Mouse (Mus musculus) lung, adult 2 months (tissue): ENCODE data around the gene Lyar. TPM values are rescaled to one million over a fixed set of nuclear protein-coding genes. Genes with fewer than 3 reads are reported as not detected.
A peak's percentile ranks its signal among the peaks of the same experiment; 100 is the strongest.

Source experiments
- DNase-seq: peaks from one replicate; pipeline ENCODE4 v3.0.0; 2022
- H3K4me1 ChIP-seq: fragments of 200-500 bp; 2 replicates; pipeline ENCODE4 v1.6.1; 2011; ENCODE audit warnings: low read length; ENCODE audit not compliant: control insufficient read depth, insufficient read depth
- H3K4me3 ChIP-seq: fragments of 200-500 bp; replicated peaks from 2 replicates; pipeline ENCODE3; 2011; ENCODE audit warnings: low read depth, mild to moderate bottlenecking, control low read depth, low read length; ENCODE audit errors: extremely low read depth
- CTCF ChIP-seq: fragments of 200-500 bp; IDR thresholded peaks from 2 replicates; pipeline ENCODE4 v1.5.1; 2011; ENCODE audit warnings: mild to moderate bottlenecking, low read length, control low read depth; ENCODE audit not compliant: insufficient read depth
- POLR2A ChIP-seq: fragments of 200-500 bp; IDR thresholded peaks from 2 replicates; pipeline ENCODE4 v1.6.1; 2011; ENCODE audit warnings: low read depth, mild to moderate bottlenecking, control low read depth, low read length, borderline replicate concordance; ENCODE audit errors: extremely low read depth
- WGBS: fragments of 180-500 bp; shearing (Covaris S2); methylation state at CpG from one replicate; pipeline ENCODE4 v1.1.7; 2018; 5-methylcytosine and 5-hydroxymethylcytosine counted together
- polyA plus RNA-seq: library from polyadenylated mRNA; depleted of rRNA; stranded (reverse); fragments of >200 nt; gene quantifications from 2 replicates; pipeline ENCODE4 v1.2.3, GENCODE M21; 2012

Lyar gene
- polyA plus RNA-seq, 1 experiment, result 4.0 TPM

DNA sequence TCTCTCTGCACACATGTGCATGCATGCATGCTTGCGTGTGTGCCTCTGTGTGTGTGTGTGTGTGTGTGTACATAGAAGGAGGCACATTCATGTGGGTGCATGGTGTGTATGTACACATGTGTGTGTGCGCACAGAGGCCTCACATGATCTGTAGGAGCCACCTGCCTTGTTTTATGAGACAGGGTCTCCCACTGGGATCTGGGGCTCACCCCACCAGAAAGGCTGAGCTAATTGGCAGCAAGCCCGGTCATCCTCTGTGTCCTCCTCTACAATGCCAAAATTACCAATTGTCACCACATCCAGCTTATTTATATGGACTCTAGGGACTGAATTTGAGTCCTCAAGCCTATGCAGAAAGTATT, 21.2 kb downstream of the Lyar start:
- TF ChIP-seq CTCF (no peak), POLR2A (no peak)
- Histone ChIP-seq H3K4me3 (no peak overlapping the region), H3K4me1 (no peaks in the 10 kb centered on the region)
- no peak for DNase-seq
- WGBS, result 91% methylated on average over 3 of the region's 3 CpGs

DNA sequence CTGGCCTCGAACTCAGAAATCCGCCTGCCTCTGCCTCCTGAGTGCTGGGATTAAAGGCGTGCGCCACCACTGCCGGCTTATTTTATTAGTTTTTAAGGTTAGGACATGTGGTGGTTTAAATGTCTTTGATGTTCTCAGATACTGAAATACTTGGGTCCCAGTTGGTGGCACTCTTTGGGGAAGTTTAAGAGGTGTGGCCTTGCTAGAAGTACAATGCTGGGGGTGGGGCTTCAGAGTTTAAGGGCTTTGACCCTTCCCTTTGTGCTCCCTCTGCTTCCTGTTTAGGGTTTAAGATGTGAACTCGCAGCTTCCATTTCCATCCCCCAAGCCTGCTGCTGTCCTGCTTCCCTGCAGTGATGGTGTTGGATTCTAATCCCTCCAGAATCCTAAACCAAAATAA, 21.7 kb downstream of the Lyar start:
- TF ChIP-seq POLR2A (no peak), CTCF (no peak)
- no peak for DNase-seq
- Histone ChIP-seq H3K4me3 (no peak overlapping the region), H3K4me1 (no peaks in the 10 kb centered on the region)
- 77% methylated on average over 6 of the region's 6 CpGs for WGBS

DNA sequence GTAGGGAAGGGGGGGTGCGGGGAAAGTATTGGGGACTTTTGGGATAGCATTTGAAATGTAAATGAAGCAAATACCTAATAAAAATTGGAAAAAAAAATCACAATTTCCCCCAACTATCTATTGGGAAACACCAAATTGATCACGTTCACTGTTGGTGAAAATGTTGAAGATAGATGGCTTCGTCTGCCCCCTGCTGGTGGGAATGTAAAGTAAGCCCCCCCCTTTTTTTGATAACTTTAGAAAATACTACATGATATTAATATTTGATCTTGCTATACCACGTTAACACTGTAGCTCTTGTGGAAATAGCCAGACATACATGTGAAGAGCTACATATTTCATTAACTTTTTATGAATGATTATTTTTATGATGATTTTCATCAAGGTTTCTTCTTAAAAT, 34.9 kb downstream of the Lyar start:
- TF ChIP-seq POLR2A, result no peak
- TF ChIP-seq CTCF, result no peak
- Histone ChIP-seq H3K4me3 (no peak overlapping the region), H3K4me1 (no peaks in the 10 kb centered on the region; the same call in 1 of the 2 replicates)
- DNase-seq, result no peak
- WGBS, result 39% methylated on average over 4 of the region's 4 CpGs

DNA sequence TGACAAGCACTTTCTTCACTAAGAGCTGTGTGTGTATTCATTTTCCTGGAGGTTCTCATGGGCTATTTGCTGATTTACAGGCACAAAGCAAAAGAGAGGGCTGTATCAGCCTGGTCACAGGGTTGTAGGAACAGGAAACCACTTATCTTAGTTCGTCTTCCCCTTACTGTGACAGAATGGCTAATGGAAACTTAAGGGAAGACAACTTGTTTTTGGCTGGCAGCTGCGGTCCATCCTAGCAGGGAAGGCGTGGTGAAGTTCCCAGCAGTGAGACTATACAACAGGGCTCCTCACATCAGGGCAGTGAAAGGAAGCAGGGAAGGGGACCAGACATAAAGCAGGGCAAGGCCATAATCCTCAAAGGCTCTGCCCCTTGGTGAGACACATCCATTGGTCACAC, 35.4 kb downstream of the Lyar start:
- no peak for TF ChIP-seq CTCF
- no peak for TF ChIP-seq POLR2A
- no peaks in the 10 kb centered on the region; the same call in 1 of the 2 replicates for H3K4me1 ChIP-seq
- WGBS, result 38% methylated on average over 3 of the region's 3 CpGs
- no peak for DNase-seq
- H3K4me3 ChIP-seq, result no peak overlapping the region

DNA sequence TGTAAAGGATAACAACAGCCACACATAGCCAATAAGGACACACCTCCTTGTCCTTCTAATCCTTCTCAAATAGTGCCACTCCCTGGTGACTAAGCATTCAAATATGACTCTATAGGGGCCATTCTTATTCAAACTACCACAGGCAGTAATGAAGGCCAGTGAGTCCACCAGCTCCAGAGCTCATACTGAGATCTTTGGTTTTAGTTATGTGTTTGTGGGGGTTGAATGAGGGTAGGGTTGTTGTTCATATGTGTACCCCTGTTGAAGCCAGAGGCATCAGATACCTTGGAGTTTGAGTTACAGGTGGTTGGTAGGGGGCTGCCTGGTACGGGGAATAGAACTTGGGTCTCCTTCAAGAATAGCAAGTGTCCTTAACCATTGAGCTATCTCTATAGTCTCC, 36.3 kb downstream of the Lyar start:
- TF ChIP-seq POLR2A (no peak), CTCF (no peak)
- H3K4me1 ChIP-seq, result no peaks in the 10 kb centered on the region; the same call in 1 of the 2 replicates
- no peak for DNase-seq
- 96% methylated on average over 1 of the region's 1 CpGs for WGBS
- H3K4me3 ChIP-seq, result no peak overlapping the region

DNA sequence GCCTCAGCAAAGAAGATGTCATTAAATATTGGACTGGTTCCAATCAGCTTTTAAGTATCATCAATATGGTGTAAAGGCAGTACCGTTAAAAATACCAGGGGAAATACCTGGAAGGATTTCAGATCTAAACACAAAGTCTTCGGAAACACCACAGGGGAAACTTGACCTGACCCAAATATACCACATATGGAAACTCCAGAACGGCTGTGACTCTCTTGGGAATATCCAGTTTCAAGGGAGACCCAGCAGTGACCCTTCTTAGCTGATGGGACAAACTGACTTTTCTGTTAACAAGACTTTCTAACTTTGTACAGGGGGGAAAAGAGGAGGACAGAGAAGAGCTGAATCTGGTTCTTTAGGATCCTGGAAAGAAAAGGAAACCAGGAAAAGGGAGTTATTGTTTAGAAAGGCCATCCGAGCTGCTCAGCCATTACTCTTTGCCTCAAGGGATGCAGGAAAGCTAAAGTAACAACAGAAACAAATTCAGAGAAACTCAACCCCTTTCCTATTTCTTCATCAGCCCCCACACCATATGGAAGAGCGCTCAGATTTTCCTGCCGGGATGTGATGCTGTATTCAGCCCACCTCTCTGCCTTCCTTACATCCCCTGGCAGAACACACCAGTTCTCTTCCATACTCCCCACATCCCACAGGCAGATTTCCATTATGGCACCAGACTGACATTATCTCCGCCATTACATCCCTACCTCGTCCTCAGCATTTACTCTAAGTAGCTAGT, 37.9 kb downstream of the Lyar start:
- TF ChIP-seq CTCF (no peak), POLR2A (no peak)
- DNase-seq, result no peak
- no peak overlapping the region for H3K4me3 ChIP-seq
- H3K4me1 ChIP-seq, result no peaks in the 10 kb centered on the region; the same call in 1 of the 2 replicates
- 78% methylated on average over 8 of the region's 8 CpGs for WGBS

DNA sequence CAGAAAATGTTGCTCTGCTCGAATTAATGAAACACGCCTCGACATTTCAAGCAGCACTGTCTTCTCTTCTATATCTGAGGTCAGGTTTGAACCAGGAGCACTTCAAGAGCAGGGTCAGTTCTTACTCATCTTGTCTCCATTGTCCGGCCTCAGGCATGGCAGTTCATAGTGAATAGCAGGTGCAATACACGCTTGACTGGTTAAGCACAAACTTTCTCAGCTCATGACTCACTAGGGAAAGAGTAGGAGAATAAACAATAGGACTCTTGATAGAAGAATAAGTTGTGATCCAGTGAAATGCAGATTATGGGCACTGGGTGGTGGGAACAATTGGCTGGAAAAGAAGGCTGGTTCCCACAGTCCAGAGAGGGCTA, 38.5 kb downstream of the Lyar start:
- no peaks in the 10 kb centered on the region; the same call in 1 of the 2 replicates for H3K4me1 ChIP-seq
- TF ChIP-seq POLR2A (no peak), CTCF (no peak)
- 90% methylated on average over 5 of the region's 5 CpGs for WGBS
- no peak overlapping the region for H3K4me3 ChIP-seq
- no peak for DNase-seq

DNA sequence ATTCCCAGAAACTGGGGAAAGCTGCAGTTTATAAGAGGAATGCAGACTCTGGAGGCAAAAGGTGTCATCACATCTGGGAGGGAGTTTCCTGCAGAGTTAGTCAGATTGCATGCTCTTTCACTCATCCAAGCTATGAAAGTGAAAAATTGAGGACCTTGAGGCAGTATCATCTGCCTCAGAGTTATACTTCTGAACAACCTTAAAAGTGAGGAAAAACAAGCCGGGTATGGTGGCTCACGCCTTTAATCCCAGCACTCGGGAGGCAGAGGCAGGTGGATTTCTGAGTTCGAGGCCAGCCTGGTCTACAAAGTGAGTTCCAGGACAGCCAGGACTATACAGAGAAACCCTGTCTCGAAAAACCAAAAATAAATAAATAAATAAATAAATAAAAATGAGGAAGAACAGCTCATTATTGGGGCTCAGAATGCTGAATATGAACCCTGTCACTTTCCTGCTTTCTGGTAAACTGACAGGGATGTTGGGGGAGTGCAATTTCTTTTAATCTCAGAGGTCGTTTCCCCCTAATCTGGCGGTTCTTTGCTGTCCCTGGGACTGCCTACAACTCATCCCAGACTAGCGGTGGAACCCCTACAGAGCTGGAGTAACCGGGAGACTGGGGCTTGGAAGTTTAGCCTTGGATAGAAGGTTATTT, 39.3 kb downstream of the Lyar start:
- 43% methylated on average over 9 of the region's 9 CpGs for whole genome bisulfite sequencing
- no peak for TF ChIP-seq POLR2A
- TF ChIP-seq CTCF, result no peak
- Histone ChIP-seq H3K4me3 (peak overlapping the region; percentile 98), H3K4me1 (no peaks in the 10 kb centered on the region; the same call in 1 of the 2 replicates)
- DNase-seq, result no peak

DNA sequence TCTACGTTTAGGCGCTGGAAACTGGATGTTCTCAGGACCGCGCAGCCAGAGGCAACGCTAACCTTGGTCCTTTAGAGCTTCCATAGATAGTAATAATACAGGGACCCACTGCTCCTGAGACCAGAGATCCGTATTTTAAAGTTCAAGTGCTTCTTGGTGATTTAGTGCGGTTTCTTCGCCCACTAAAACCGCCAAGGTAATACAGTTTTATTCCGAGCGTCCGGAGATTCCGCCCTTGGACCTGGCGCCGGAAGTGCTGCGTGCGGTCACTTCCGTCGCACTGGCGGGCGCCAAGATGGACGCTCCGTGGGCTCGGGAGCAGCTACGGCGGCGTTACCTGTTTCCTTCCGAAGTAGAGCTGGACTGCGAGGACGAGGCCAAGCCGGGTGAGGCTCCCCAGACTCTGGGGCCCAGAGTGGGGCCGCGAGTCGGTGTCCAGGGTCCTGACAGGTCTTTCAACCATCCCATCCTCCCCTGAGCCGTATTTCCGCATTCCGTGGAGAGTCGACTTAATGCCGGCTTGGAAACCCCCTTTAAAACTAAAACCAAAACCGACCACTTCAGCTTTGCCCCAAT, 39.9 kb downstream of the Lyar start, which contains the start of gene Tmem128:
Tmem128 (plus strand) TSS at position 79 of the 576 bp plus-strand sequence.
- Histone ChIP-seq H3K4me1 (no peaks in the 10 kb centered on the region; the same call in 1 of the 2 replicates), H3K4me3 (peak within 1 kb of the TSS; percentile 98)
- TF ChIP-seq CTCF (no peak), POLR2A (peak; percentile 89)
- under 1% methylated on average over 40 of the region's 40 CpGs for WGBS
- DNase-seq, result peak; percentile 75
